Mouse (Mus musculus): Measurements from ENCODE around the gene Frs2.
"Not testable (repeated sequence)": the region's sequence is repeated elsewhere in the genome, so short reads cannot be mapped to it uniquely, and the experiment has no call there.

Frs2 gene

GRCm38 (mm10) chr10:117146421-117146820, 1.9 kb downstream of the Frs2 start:
- no peak for DNase-seq (ENCODE audit: low spot score in 2 of 2)

DNA sequence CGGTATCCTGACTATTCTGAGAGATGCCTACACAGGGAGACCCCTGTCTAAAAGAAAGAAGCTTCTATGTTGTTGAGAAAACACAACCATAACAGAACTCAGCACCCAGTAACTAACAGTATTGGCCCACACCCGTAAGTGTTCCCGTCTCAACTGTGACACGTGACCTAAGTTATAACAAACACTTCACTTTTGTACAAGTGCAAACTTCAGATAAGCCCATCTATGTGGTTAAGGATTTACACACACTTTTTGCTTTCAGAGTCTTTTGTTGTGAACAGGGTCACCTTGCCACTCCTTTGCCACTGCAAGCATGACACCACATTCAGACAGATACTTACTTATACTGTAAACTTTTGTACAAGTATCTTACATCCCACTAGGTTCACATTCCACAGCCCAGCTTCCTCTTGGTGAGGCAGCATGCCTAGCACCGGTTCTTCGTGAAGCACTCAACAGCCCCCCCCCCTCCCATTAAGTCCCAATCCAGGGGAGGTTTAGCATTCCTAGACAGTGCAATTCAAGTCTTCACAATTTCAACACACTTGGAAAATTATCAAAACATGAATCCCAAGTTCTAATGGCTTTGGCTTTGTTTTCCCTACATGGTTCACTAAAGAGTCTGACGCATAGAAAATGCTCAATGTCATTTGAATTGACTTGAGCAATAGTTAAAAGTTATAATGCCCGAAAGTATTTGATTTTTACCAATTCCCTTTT, 2.6 kb downstream of the Frs2 start:
- DNase-seq (ENCODE audit: low spot score in 2 of 2), result no peak

- no peak for DNase-seq (ENCODE audit: low spot score in 2 of 2)
These were observed 3.7 kb downstream of the Frs2 start for GRCm38 (mm10) chr10:117144628-117145027.

GRCm38 (mm10) chr10:117144071-117144470, 4.3 kb downstream of the Frs2 start:
- DNase-seq (ENCODE audit: low spot score in 2 of 2), result no peak

GRCm38 (mm10) chr10:117143311-117143710, 5.0 kb downstream of the Frs2 start:
- no peak for DNase-seq (ENCODE audit: low spot score in 2 of 2)

- no peak for DNase-seq (ENCODE audit: low spot score in 2 of 2)
These were observed 6.3 kb downstream of the Frs2 start for GRCm38 (mm10) chr10:117141939-117142552.

GRCm38 (mm10) chr10:117131506-117131905, 16.8 kb downstream of the Frs2 start:
- DNase-seq (ENCODE audit: low spot score in 2 of 2), result not testable (repeated sequence)

DNA sequence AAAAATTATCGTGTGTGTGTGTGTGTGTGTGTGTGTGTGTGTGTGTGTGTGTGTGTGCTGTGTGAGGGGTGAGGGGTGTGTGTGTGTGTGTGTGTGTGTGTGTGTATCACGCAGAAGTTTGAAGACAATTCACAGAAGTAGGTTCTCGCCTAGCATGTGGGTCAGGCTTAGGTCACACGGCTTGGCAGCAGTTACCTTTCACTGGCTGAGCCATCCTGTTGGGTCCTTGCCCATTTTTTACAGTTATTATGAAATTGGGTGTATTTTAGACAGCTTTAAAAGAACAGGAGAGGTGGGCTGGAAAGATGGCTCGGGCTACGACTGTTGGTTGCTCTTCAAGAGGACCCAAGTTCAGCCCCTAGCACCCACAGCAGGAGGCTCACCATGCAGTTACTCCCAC, 18.3 kb downstream of the Frs2 start:
- DNase-seq (ENCODE audit: low spot score in 2 of 2), result no peak

DNA sequence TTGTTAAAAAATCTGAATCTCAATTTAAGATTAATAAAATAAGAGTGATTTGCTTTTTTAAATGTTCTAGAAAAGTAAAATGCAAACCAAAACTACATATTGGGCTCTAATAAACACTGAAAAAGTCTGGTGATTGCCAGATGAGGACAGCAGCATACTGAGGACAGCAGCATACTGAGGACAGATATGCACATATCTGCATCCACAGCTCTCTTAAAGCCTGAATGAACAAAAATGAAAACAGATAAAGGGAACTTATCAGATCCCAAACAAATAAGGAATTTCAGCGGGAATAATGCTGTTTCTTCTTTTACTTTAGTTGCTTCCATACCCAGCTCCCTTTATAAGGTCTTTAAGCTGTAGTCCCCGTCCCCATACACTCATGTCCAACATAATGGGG, 19.6 kb downstream of the Frs2 start:
- DNase-seq (ENCODE audit: low spot score in 2 of 2), result no peak

DNA sequence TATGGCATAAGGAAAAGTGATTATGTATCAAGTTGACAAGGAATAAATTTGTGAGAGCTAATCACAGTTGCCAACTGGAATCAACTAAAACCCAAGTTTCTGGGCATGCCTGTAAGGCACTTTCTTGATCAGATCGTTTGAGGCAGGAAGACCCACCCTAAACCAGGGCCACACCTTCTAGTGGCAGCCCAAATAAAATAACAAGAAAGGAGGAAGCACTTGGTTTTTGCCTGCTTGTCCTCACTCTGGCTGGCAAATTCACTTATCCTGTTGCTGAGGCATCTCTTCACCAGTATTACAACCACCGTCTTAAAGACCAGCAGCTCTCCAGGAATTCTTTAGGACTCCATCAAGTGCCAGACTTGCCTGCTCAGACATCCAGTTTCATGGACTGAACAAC, 20.9 kb downstream of the Frs2 start:
- no peak for DNase-seq (ENCODE audit: low spot score in 2 of 2)

GRCm38 (mm10) chr10:117126719-117127118, 21.6 kb downstream of the Frs2 start:
- DNase-seq (ENCODE audit: low spot score in 2 of 2), result no peak

- no peak for DNase-seq (ENCODE audit: low spot score in 2 of 2)
These were observed 22.1 kb downstream of the Frs2 start for GRCm38 (mm10) chr10:117126233-117126632.

DNA sequence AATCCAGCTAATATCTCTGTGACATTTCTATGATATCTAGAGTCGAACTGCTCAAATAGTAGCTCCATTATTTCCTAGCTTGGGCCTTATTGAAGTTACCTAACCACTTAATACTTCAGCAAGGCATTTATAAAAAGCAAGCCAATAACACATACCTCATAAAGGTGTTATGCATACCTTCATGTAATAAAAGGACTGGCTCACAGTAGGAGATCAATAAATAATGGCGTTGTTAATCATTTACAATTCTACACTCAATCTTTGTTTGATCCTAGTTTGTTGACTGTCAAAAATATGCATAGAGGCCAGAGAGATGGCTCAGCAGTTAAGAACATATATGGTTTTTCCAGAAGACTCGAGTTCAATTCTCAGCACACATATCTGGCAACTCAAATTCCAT, 26.9 kb downstream of the Frs2 start:
- no peak for DNase-seq (ENCODE audit: low spot score in 2 of 2)

- DNase-seq (ENCODE audit: low spot score in 2 of 2), result no peak
These were observed 28.2 kb downstream of the Frs2 start for GRCm38 (mm10) chr10:117120051-117120666.

DNA sequence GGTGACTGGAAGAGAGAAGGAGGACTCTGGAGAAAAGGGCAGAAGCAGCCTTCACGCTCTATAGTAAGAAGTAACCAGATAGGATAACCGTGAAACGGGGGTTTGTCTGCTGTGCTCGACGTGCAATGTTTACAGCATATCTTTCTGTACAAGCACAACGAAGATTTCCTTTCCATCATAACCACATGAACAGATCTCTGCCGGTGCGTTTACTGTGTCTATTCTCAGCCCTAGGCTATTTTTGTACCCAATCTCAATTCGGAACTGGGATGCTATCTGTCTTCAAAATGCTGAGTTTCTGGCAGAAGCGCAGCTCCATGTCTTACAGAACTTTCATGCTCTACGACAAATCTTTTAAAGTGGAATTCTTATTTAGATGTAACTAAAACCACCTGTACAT, 28.8 kb downstream of the Frs2 start:
- DNase-seq (ENCODE audit: low spot score in 2 of 2), result no peak

DNA sequence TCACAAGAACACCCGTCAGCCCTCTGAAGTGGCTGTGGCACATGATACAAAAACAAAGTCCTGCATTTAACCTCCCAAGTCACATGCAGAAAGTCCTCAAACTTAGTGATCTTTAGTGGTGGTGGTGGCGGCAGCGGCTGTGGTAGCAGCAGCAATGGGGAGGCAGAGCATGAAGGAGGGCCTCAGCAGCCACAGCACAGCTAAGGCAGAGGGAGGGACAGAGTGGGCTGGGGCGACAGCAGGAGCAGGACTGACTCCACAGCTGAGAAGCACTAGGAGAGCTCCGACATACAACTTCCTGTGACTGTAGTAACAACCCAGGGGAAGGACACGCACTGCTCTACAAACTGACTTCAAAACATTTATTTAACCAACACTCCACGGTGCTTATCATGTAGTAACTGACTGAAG, 29.9 kb downstream of the Frs2 start:
- DNase-seq (ENCODE audit: low spot score in 2 of 2), result no peak

DNA sequence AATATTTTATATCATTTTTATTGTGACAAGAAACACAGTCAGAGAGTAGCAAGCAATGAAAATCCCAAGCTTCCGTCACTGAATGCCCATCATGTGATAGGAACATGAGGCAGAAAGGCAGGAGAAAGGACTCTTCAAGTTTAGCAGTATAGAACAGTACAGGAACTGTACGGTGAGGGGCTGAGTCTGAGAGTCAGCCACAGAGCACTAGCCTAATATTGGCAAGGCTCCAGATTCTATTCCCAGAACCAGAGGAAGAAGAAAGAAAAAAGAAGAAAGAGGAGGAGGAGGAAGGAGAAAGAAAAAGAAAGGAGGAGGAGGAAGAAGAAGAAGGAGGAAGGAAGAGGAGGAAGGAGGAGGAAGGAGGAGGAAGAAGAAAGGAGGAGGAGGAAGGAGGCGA, 32.7 kb downstream of the Frs2 start:
- no peak for DNase-seq (ENCODE audit: low spot score in 2 of 2)

- no peak for DNase-seq (ENCODE audit: low spot score in 2 of 2)
These were observed 35.8 kb downstream of the Frs2 start for GRCm38 (mm10) chr10:117112545-117112944.

GRCm38 (mm10) chr10:117111455-117111854, 36.9 kb downstream of the Frs2 start:
- no peak for DNase-seq (ENCODE audit: low spot score in 2 of 2)

DNA sequence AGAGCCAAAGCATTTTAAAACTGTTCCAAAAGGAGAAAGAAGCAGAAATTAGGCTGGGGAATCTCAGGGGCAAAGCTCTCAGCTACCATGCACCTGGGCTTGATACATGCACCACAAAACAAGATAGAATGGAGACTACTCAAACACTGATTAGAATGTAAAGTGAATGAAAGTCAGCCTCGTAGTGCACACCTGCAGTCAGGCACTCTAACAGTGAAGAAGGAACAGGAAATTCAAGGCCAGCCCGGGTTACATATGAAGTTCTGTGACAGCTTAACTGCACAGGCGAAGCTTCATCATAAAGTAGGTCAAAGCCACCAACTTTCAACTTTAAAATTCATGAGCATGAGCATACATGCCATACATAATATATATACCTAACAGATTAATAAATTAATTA, 38.1 kb downstream of the Frs2 start:
- DNase-seq (ENCODE audit: low spot score in 2 of 2), result no peak

DNA sequence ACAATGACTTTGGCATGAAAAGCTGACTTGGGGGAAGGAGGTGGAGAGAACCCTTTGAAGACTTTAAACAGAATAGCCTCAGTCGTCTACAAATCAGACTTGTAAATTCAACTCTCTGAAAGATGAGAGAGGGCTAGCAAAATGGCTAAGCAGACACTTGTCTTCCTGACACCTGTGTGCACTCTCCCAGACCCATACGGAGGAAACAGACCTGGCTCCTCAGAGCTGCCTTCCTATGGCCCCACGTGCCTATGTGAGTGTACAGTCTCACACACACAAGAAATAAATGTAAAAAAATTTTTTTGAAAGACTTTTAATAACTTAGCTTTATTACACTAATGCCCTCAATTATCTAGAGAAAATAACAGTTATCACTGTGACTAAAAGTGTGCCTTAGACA, 41.6 kb downstream of the Frs2 start:
- no peak for DNase-seq (ENCODE audit: low spot score in 2 of 2)

- DNase-seq (ENCODE audit: low spot score in 2 of 2), result no peak
These were observed 42.1 kb downstream of the Frs2 start for GRCm38 (mm10) chr10:117106244-117106643.

DNA sequence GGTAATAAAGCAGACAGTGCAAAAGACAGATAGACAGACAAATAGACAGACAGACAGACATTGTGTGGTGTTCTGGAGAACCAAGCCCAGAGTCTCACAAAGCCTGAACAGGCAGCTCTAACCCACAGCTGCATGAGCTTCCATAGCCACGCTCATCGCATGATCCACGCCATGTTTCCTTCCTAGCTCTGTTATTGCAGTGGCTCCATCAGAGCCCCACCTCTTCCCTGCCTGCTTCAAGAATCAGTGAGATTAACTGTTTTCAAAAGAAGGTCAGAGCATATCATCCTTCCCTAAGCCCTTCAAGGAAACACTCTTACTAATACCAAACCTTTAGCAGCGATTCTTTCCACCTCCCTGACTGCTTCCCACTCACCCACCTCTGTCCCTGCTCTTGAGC, 43.3 kb downstream of the Frs2 start:
- DNase-seq (ENCODE audit: low spot score in 2 of 2), result no peak

All from spleen, postnatal 14 days (tissue).